Mouse (Mus musculus): ENCODE results near the gene Bcl9. TPM values are rescaled to one million over a fixed set of nuclear protein-coding genes. Genes with fewer than 3 reads are reported as not detected.

Gene Bcl9
- polyA plus RNA-seq, 1 experiment from 2014 or later: 102 TPM

DNA sequence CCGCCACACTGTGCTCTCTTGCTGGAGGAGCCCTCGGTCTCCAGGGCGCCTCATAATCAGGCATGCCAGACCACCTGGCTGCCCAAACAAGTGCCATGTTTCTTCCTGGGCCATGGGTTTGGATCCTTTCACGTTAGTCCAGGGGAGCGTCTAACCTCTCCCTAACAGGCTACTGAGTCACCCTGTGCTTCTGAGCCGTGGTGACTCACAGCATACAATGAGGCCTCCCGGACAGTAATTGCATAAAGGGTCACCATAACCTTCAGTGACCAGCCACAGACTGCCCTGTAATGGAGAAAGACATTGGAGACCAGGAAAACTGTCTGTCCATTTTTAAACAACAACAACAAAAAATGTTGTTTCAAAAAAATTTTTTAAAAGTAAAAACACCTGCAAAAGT is 2.7 kb upstream of the Bcl9 start:
- WGBS: 86% methylated on average over 7 of the region's 7 CpGs
- Histone ChIP-seq H3K4me1 (replicated peaks; ENCODE audit: control insufficient read depth, insufficient read depth, low read length) (peaks cover 22% of the 10 kb centered on the region), H3K36me3 (ENCODE audit: control insufficient read depth, insufficient read depth) (no peaks in the 10 kb centered on the region), H3K4me3 (replicated peaks; ENCODE audit: low read length) (no peak overlapping the region), H3K9ac (replicated peaks; ENCODE audit: low read depth, low read length) (no peak overlapping the region), H3K27ac (ENCODE audit: low read length) (no peak overlapping the region), H3K9me3 (ENCODE audit: control insufficient read depth, low read length) (no peaks in the 10 kb centered on the region), H3K27me3 (replicated peaks; ENCODE audit: control insufficient read depth, insufficient read depth, low read length) (no peaks in the 10 kb centered on the region), H3K4me2 (ENCODE audit: low read length) (no peak overlapping the region)
- no peak for ATAC-seq

DNA sequence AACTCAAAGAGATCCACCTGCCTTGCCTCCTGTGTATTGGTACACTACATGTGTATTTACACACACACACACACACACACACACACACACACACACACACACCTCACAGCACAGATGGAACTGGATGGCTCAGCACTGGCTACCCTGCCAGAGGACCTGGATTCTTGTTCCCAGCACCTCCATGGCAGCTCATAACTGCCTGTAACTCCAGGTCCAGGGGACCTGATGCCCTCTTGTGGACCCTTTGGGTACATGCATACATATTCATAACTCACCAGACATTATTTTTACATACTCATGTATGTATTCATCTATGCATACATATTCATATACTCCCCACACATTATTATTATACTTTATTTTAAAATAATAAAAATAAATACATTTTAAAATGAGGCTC is 2.2 kb upstream of the Bcl9 start:
- no peaks in the 10 kb centered on the region for H3K9me3 ChIP-seq (ENCODE audit: control insufficient read depth, low read length)

DNA sequence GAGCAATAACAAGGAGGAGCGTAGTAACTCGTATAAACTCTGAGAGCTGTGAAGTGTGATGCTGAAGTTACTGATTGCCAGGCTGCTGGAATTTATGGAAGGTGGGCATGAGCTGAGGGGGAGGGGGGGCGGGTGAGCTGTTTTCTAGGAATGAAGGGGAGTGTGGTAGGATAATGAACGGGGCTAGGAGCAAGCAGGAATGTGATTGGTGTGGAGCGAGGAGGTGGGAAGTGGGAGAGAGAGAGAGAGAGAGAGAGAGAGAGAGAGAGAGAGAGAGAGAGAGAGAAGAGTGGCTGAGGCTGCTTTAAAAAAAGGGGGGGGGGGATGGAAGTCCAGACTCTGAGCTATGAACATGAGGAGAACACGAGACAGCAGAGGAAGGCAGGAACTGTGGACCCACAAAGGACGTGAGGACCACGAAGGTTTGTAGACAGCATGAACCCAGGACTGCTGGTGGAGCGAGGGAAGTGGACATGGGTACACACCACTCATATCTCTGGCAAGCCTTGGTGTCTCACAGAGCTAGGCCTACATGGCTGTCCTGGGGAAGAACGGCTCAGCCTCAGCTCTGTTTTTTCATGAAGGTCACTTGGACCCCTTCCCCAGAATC is 1.2 kb upstream of the Bcl9 start:
- no peak overlapping the region for H3K9ac ChIP-seq (replicated peaks; ENCODE audit: low read depth, low read length)
- H3K9me3 ChIP-seq (ENCODE audit: control insufficient read depth, low read length): no peaks in the 10 kb centered on the region
- peak overlapping the region; percentile 99 for H3K27ac ChIP-seq (ENCODE audit: low read length)
- ATAC-seq: no peak; the same call in 1 of the 2 replicates
- no peaks in the 10 kb centered on the region for H3K27me3 ChIP-seq (replicated peaks; ENCODE audit: control insufficient read depth, insufficient read depth, low read length)
- peak overlapping the region; percentile 83 for H3K4me2 ChIP-seq (ENCODE audit: low read length)
- H3K4me1 ChIP-seq (replicated peaks; ENCODE audit: control insufficient read depth, insufficient read depth, low read length): peaks cover 36% of the 10 kb centered on the region
- H3K4me3 ChIP-seq (replicated peaks; ENCODE audit: low read length): peak overlapping the region; percentile 69; the same call in 1 of the 2 replicates
- WGBS: 19% methylated on average over 10 of the region's 10 CpGs
- H3K36me3 ChIP-seq (ENCODE audit: control insufficient read depth, insufficient read depth): no peaks in the 10 kb centered on the region

More for the DNA sequence above, 2.2 kb upstream of the Bcl9 start:
- H3K27me3 ChIP-seq (replicated peaks; ENCODE audit: control insufficient read depth, insufficient read depth, low read length): no peaks in the 10 kb centered on the region
- no peak overlapping the region for H3K4me3 ChIP-seq (replicated peaks; ENCODE audit: low read length)
- ATAC-seq: no peak
- H3K36me3 ChIP-seq (ENCODE audit: control insufficient read depth, insufficient read depth): no peaks in the 10 kb centered on the region
- no peak overlapping the region for H3K4me2 ChIP-seq (ENCODE audit: low read length)
- no peak overlapping the region for H3K27ac ChIP-seq (ENCODE audit: low read length)
- no peak overlapping the region for H3K9ac ChIP-seq (replicated peaks; ENCODE audit: low read depth, low read length)
- H3K4me1 ChIP-seq (replicated peaks; ENCODE audit: control insufficient read depth, insufficient read depth, low read length): peaks cover 27% of the 10 kb centered on the region

DNA sequence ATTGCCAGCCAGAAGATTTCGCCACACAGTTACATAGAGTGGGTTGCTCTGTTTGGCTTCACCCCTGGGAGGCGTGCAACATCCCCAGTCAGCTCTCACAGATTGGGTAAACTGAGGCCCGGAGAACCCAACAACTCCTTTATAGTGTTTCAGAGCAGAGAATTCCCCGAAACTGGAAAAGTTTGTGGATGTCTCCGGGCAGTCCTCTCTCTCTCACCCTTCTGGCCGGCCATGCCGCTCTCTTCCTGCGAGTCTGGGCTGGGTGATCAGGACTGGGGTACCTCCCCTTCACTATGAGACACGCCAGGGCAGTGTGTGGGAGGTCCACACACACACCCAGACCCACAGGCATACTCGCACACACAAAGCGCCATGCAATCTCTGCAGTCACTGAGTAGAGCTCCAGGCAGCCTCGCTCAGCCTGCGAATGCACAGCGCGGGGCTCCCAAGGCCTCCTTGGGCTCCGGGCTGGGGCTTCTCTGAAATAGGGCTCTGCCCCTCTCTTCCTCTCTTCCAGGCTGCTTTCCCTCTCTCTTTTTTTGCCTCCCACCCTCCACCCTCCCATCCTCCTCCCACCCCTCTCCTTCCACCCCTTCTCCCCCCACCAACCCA is 670 bp downstream of the Bcl9 start:
- Histone ChIP-seq H3K4me2 (ENCODE audit: low read length) (peak overlapping the region; percentile 83), H3K27me3 (replicated peaks; ENCODE audit: control insufficient read depth, insufficient read depth, low read length) (no peaks in the 10 kb centered on the region), H3K9me3 (ENCODE audit: control insufficient read depth, low read length) (no peaks in the 10 kb centered on the region), H3K4me3 (replicated peaks; ENCODE audit: low read length) (peak overlapping the region; percentile 69), H3K36me3 (ENCODE audit: control insufficient read depth, insufficient read depth) (no peaks in the 10 kb centered on the region), H3K9ac (replicated peaks; ENCODE audit: low read depth, low read length) (peak overlapping the region; percentile 89), H3K4me1 (replicated peaks; ENCODE audit: control insufficient read depth, insufficient read depth, low read length) (peaks cover 52% of the 10 kb centered on the region), H3K27ac (ENCODE audit: low read length) (peak overlapping the region; percentile 99)
- under 1% methylated on average over 16 of the region's 16 CpGs for WGBS
- peak; percentile 60 for ATAC-seq

DNA sequence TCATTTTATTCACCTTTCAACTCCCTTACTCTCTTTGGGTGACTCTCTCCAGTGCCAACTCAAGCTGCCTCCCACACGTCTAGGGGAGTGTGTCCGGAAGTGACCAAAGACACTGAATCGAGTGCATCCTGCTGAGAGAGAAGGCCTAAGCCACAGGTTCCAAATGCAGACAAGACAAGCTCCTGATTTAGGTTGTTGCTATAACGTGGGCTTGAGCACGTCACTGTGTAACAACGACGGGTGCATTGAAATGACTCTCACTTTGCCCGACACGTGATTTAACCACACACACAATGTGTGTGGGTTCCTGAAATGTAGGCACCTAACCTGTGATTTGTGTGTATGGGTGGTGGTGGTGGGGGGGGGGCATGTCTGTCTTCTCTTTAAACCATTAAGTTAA is 3.4 kb downstream of the Bcl9 start:
- H3K4me2 ChIP-seq (ENCODE audit: low read length): peak overlapping the region; percentile 83; the same call in 1 of the 2 replicates
- H3K4me1 ChIP-seq (replicated peaks; ENCODE audit: control insufficient read depth, insufficient read depth, low read length): peaks cover 54% of the 10 kb centered on the region
- no peaks in the 10 kb centered on the region for H3K27me3 ChIP-seq (replicated peaks; ENCODE audit: control insufficient read depth, insufficient read depth, low read length)
- no peak overlapping the region; the same call in 1 of the 2 replicates for H3K4me3 ChIP-seq (replicated peaks; ENCODE audit: low read length)
- H3K9me3 ChIP-seq (ENCODE audit: control insufficient read depth, low read length): no peaks in the 10 kb centered on the region
- 70% methylated on average over 9 of the region's 9 CpGs for WGBS
- no peak overlapping the region for H3K9ac ChIP-seq (replicated peaks; ENCODE audit: low read depth, low read length)
- no peak for ATAC-seq
- H3K27ac ChIP-seq (ENCODE audit: low read length): no peak overlapping the region
- H3K36me3 ChIP-seq (ENCODE audit: control insufficient read depth, insufficient read depth): no peaks in the 10 kb centered on the region

DNA sequence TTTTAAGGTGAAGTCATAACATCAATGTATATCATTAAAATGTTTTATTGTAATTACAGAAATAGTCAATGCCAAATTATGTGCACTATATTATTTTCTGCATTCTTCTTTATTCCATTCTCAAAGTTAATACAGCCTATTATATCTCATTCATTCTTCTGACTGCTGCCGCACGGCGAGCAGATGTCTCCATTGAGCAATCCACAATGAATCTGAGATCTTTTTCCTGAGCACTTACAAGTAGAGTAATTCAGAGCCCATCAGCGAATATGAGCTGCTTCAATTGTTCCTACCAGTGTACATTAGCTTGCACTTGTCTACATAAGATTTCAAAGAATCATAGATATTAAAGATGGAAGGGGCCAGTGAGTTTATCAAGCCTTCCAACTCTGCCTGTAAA is 12.8 kb downstream of the Bcl9 start:
- peak; percentile 66; the same call in 1 of the 2 replicates for ATAC-seq
- 68% methylated on average over 4 of the region's 4 CpGs for WGBS

DNA sequence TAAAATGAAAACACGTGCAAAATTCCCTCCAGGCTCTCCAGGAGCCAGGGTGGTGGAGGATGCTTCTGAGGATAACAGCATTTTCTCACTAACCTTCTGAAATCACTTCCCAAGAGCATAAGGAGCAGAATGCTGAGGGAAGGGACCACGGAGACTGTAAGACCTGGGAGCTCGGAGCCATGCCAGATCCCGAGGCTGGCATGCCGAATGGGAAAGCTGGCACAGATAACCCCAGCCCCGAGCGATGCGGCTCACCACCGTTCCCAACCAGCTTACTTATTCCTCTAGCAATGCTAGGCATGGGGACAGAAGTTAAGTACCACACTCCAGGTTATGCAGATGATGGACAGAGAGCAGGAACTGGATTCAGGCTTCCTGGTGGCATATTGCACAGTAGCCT is 13.7 kb downstream of the Bcl9 start:
- ATAC-seq: peak; percentile 16; the same call in 1 of the 2 replicates
- WGBS: 75% methylated on average over 9 of the region's 9 CpGs

More for the DNA sequence above, 12.8 kb downstream of the Bcl9 start:
- Histone ChIP-seq H3K27me3 (replicated peaks; ENCODE audit: control insufficient read depth, insufficient read depth, low read length) (no peaks in the 10 kb centered on the region), H3K36me3 (ENCODE audit: control insufficient read depth, insufficient read depth) (peaks cover 2% of the 10 kb centered on the region; the same call in 1 of the 2 replicates), H3K9ac (replicated peaks; ENCODE audit: low read depth, low read length) (no peak overlapping the region), H3K4me3 (replicated peaks; ENCODE audit: low read length) (no peak overlapping the region), H3K27ac (ENCODE audit: low read length) (no peak overlapping the region), H3K4me2 (ENCODE audit: low read length) (no peak overlapping the region), H3K9me3 (ENCODE audit: control insufficient read depth, low read length) (no peaks in the 10 kb centered on the region), H3K4me1 (replicated peaks; ENCODE audit: control insufficient read depth, insufficient read depth, low read length) (peaks cover 16% of the 10 kb centered on the region)

DNA sequence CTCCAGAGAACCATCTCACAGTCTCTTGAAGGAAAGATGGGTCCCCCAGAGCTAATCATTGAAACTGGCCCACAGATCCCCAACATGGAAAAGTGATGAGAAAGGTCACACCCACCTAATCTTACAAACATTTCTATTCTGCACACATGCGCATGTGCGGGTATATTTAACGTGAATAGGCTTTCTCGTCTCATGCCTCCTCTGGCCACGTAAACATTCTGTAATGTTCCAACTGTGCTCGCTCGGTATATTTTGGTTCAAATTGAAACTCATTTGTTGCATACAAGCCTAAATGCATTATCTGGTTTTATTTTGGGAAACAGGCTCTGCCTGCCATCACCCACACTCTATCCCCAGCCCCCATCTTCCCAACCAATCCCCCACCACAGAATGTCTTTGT is 16.3 kb downstream of the Bcl9 start:
- H3K9me3 ChIP-seq (ENCODE audit: control insufficient read depth, low read length): no peaks in the 10 kb centered on the region
- H3K4me2 ChIP-seq (ENCODE audit: low read length): no peak overlapping the region
- H3K4me3 ChIP-seq (replicated peaks; ENCODE audit: low read length): no peak overlapping the region
- H3K9ac ChIP-seq (replicated peaks; ENCODE audit: low read depth, low read length): no peak overlapping the region
- no peak for ATAC-seq
- peaks cover 2% of the 10 kb centered on the region; the same call in 1 of the 2 replicates for H3K36me3 ChIP-seq (ENCODE audit: control insufficient read depth, insufficient read depth)
- peaks cover 14% of the 10 kb centered on the region for H3K4me1 ChIP-seq (replicated peaks; ENCODE audit: control insufficient read depth, insufficient read depth, low read length)
- H3K27ac ChIP-seq (ENCODE audit: low read length): no peak overlapping the region
- 89% methylated on average over 7 of the region's 7 CpGs for WGBS
- H3K27me3 ChIP-seq (replicated peaks; ENCODE audit: control insufficient read depth, insufficient read depth, low read length): no peaks in the 10 kb centered on the region

More for the DNA sequence above, 13.7 kb downstream of the Bcl9 start:
- Histone ChIP-seq H3K9ac (replicated peaks; ENCODE audit: low read depth, low read length) (no peak overlapping the region), H3K27me3 (replicated peaks; ENCODE audit: control insufficient read depth, insufficient read depth, low read length) (no peaks in the 10 kb centered on the region), H3K4me3 (replicated peaks; ENCODE audit: low read length) (no peak overlapping the region), H3K9me3 (ENCODE audit: control insufficient read depth, low read length) (no peaks in the 10 kb centered on the region), H3K36me3 (ENCODE audit: control insufficient read depth, insufficient read depth) (peaks cover 2% of the 10 kb centered on the region; the same call in 1 of the 2 replicates), H3K4me1 (replicated peaks; ENCODE audit: control insufficient read depth, insufficient read depth, low read length) (peaks cover 16% of the 10 kb centered on the region), H3K27ac (ENCODE audit: low read length) (peak overlapping the region; percentile 3), H3K4me2 (ENCODE audit: low read length) (no peak overlapping the region)

DNA sequence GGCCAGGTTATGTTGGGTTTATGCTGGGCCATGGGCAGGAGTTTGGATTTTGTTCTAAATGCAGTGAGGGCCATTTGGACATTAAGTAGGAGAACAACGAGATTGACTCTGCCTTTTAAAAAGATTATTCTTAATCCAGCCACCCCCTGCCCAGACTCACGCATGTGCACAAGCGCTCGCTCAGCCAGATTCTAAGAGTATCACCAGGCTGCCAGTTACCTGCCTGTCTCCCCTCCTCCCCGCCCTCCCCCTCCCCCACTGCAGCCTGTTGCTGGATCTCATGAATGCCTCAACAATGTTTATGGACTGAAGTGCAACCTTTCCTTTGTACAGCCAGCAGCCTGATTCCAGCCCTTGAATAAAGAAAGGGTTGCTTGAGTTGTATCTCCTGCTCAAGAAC is 22.0 kb downstream of the Bcl9 start:
- Histone ChIP-seq H3K4me1 (replicated peaks; ENCODE audit: control insufficient read depth, insufficient read depth, low read length) (peaks cover 3% of the 10 kb centered on the region; the same call in 1 of the 2 replicates), H3K9ac (replicated peaks; ENCODE audit: low read depth, low read length) (no peak overlapping the region), H3K4me3 (replicated peaks; ENCODE audit: low read length) (no peak overlapping the region), H3K36me3 (ENCODE audit: control insufficient read depth, insufficient read depth) (no peaks in the 10 kb centered on the region), H3K4me2 (ENCODE audit: low read length) (no peak overlapping the region), H3K9me3 (ENCODE audit: control insufficient read depth, low read length) (no peaks in the 10 kb centered on the region), H3K27me3 (replicated peaks; ENCODE audit: control insufficient read depth, insufficient read depth, low read length) (no peaks in the 10 kb centered on the region), H3K27ac (ENCODE audit: low read length) (no peak overlapping the region)
- ATAC-seq: no peak
- WGBS: 55% methylated on average over 5 of the region's 5 CpGs

Data from forebrain, embryonic 16.5 days (tissue).